Mouse (Mus musculus) olfactory bulb, adult 2 months (tissue): ENCODE measurements around the gene Ncam2.

Source experiments
- CTCF ChIP-seq: fragments of 200-500 bp; IDR thresholded peaks from 2 replicates; pipeline ENCODE4 v1.5.1; 2012; ENCODE audit warnings: low read depth, mild to moderate bottlenecking, low read length, moderate library complexity; ENCODE audit not compliant: insufficient read depth
- POLR2A ChIP-seq: fragments of 200-500 bp; IDR thresholded peaks from 2 replicates; pipeline ENCODE4 v1.6.1; 2012; ENCODE audit warnings: mild to moderate bottlenecking, low read depth, low read length, moderate library complexity; ENCODE audit not compliant: insufficient read depth

GRCm38 (mm10) chr16:81284859-81285837 is 84.7 kb downstream of the Ncam2 start:
- TF ChIP-seq CTCF (no peak), POLR2A (no peak)
